Mouse (Mus musculus): ENCODE data around the gene Klhdc3.
A peak's percentile ranks its signal among the peaks of the same experiment; 100 is the strongest.

Gene Klhdc3

DNA sequence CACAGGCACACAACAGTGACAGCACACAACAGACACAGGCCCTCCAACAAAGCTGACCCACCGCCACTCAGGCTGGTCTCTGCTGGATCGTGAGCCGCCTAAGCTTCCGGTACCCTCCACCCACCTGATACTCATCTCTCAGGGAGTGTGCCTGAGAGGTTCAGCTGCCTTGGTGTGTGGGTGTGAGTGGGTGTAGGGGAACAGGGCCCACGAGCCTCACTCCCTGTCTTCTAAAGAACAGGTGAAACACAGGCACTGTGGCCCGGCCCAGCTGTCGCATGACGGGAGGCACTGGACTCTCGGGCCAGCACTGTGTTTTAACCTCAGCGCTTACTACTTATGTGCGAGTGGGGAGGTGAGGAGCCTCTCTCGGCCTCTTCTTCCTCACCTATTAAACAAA, 21.4 kb upstream of the Klhdc3 start:
- no peak for DNase-seq (ENCODE audit: low read depth)

DNA sequence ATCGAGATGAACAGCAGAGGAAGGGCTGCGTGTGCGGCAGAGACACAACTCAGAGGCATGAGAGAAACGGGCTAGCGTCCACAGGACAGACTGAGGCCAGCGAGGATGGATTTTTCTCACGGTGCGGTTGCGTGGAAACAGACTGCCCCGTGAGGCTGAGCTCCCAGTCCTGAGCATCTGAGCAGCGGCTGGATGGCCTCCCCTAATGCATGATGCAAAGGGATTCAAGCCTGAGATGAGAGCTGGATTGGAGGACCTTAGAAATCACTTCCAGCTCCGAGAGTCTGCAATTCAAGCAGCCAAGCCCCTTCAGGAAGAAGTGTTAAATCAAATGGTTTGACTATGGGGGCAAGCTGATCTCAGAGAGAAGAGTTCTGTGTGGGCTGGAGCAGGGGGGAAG, 20.8 kb upstream of the Klhdc3 start:
- no peak for DNase-seq (ENCODE audit: low read depth)

DNA sequence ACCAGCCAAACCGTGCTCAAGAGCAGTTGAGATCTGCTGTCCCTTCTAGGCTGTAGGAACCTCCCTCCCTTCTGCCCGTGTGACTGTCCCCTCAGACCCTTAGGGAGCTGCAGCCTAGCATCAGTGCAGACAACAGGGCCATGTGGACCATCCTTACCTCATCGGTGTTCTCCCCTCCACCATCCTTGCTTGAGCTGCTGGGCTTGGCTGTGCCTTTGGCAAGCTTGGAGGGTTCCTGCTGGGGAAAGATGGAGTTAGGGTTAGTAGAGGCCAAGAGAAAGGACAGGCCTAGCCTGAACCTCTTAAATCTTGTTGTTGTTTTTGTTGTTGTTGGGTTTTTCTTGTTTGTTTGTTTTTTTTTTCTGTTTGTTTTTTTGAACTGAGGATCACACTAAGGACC, 19.2 kb upstream of the Klhdc3 start:
- no peak for DNase-seq (ENCODE audit: low read depth)

GRCm38 (mm10) chr17:46699245-46699644, 18.5 kb upstream of the Klhdc3 start:
- no peak for DNase-seq (ENCODE audit: low read depth)

DNA sequence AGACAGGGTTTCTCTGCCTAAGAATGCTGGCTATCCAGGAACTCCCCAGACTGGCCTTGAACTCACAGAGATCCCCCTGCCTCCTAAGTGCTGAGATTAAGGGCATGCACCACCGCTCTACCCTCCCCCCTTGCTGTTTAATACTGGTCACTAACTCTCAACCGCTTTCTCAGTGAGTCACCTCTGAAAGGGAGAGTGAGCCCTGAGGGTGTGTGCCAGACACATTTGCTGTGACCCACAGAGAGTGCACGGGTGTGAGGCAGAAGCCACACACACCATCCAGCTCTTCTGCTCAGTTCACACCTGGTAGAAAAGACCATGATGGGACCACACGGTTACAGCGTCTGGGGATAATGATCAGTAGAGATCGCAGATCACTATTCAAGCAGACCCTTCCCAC, 17.8 kb upstream of the Klhdc3 start:
- DNase-seq (ENCODE audit: low read depth) = no peak

DNA sequence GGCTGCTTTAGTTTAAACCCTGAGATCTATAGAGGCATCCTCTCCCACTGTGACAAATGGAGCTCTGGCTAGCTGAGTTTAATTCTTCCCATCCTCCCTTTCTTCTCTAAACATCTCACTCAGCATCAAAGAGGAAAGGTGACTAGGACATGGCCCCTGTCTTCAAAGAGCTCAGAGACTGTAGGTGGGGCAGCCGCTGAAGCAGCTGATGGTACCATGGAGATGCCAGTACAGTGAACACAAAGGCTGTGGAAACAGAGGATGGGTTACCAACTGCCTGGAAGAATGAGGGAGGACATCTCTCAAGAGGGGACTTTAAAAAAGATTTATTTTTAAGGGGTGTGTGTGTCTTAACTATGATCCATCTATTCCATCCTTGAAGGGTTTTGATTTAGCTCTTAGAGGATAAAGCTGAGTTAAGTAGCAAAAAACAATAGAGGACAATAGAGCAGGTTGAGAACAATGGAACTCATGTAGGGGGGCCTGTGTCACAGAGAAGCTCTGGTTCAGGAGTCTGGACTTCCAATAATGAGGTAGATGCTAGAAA, 13.9 kb upstream of the Klhdc3 start:
- no peak for DNase-seq (ENCODE audit: low read depth)

DNA sequence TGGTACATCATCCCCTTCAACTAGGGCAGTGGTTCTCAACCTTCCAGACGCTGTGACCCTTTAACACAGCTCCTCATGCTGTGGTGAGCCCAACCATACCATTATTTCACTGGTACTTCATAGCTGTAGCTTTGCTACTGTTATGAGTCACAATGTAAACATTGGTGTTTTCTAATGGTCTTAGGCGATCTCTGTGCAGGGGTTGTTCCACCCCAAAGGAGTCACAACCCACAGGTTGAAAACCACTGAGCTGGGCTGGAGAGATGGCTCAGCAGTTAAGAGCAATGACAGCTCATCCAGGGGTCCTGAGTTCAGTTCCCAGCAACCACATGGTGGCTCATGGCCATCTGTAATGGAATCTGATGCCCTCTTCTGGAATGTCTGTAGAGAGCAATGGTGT, 10.7 kb upstream of the Klhdc3 start:
- DNase-seq (ENCODE audit: low read depth) = no peak

DNA sequence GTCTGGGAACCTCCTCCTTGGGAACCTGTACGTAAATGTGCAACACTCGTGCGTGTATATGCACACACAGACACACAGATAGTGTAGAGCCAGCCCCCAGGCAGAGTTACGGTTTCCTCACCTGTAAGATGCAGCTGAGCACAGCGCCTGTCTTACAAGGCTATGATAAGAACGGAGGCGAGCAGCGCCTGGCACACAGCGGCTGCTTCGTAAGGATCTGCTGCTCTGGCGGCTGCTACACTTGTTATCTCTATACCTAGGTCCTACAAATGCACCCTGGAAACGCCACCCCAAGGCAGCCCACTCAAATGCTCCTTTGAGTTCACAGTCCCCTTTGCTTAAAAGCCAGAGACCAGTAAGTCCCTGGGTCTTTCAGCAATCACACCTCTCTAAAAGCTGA, 10.0 kb upstream of the Klhdc3 start:
- DNase-seq (ENCODE audit: low read depth) = no peak

- no peak for DNase-seq (ENCODE audit: low read depth)
Measured at GRCm38 (mm10) chr17:46685913-46686312, 5.2 kb upstream of the Klhdc3 start.

DNA sequence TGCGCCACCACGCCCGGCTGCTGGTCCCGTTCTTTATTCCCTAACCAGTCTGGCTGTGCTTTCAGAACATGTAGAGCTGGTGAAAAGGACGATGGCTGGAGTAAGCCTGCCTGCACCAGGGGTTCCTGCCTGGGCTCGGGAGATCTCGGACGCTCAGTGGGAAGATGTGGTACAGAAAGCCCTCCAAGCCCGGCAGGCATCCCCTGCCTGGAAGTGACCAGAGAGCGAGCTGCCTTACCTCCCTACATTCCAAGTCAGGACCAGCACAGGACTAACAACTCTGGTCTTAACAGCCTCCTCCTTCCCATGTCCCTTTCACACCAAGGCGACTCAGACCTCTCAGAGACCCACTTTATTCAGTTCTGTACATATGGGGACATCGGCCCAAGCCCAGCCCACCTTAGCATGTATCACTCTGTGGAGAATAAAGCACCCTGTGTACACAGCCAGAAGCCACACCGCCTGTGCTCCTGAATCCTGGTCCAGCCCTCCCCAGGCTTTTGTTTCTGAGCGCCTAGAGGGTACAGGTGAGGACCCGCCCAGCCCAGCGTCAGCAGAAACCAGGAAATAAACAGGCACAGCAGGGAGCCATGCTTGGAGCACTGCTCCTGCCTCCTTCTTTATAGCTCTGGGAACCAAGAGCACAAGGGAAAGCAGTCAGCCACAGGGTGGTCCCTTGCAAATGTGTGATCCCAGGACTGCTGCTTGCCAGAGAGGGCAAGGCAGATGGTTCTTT, 2.1 kb upstream of the Klhdc3 start:
- no peak for DNase-seq (ENCODE audit: low read depth)

GRCm38 (mm10) chr17:46681466-46682118, 878 bp upstream of the Klhdc3 start:
- no peak for DNase-seq (ENCODE audit: low read depth)

- DNase-seq (ENCODE audit: low read depth) = no peak
Measured at GRCm38 (mm10) chr17:46679843-46680759, 613 bp downstream of the Klhdc3 start.

GRCm38 (mm10) chr17:46678911-46679310, 1.8 kb downstream of the Klhdc3 start:
- no peak for DNase-seq (ENCODE audit: low read depth)

DNA sequence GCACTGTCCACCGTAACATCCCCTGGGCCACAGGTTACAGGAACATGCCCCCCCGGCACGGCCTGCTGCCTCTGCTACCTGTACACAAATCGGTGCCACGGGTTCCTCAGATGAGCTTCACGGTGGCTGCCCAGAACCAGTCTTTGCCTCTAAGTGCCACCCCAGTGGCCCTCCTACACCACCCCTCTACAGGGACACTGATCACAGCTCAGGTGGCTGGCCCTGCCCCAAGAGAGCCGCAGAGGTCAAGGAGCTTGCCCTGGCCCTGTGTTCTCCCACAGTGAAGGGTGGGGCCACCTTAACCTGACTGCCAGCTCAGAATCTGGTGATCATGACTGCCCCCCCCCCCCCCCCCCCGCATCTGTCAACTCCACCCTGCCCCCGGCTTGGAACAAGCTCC, 2.3 kb downstream of the Klhdc3 start, which contains the start of gene Mea1:
Gene Mea1 (plus strand): TSS at position 378 of the 400 bp plus-strand sequence.
- no peak for DNase-seq (ENCODE audit: low read depth)

GRCm38 (mm10) chr17:46674530-46675283, 6.0 kb downstream of the Klhdc3 start:
- DNase-seq (ENCODE audit: low read depth) = no peak

GRCm38 (mm10) chr17:46673850-46674529, 6.7 kb downstream of the Klhdc3 start, which contains the start of gene Rrp36:
Rrp36 (minus strand) TSS chr17:46674352.
- DNase-seq (ENCODE audit: low read depth) = peak; percentile 88

GRCm38 (mm10) chr17:46669911-46670310, 10.8 kb downstream of the Klhdc3 start:
- DNase-seq (ENCODE audit: low read depth) = no peak

- DNase-seq (ENCODE audit: low read depth) = no peak
Measured at GRCm38 (mm10) chr17:46667712-46668111, 13.0 kb downstream of the Klhdc3 start.

- DNase-seq (ENCODE audit: low read depth) = no peak
Measured at GRCm38 (mm10) chr17:46662730-46663129, 18.0 kb downstream of the Klhdc3 start.

DNA sequence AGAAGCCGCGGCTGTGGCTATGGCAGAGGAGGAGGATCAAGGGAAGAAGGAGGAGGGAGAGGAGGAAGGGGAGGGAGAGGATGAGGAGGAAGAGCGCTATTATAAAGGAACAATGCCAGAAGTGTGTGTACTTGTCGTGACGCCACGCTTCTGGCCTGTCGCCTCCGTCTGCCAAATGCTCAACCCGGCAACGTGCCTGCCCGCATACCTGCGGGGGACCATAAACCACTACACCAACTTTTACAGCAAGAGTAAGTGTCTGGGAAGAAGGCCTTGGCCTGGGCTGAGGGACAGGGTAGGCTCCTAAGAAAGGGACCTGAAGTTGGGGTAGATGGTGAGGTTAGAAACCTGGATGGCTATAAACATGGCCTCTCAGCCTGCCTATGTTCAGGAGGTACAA, 18.7 kb downstream of the Klhdc3 start:
- DNase-seq (ENCODE audit: low read depth) = no peak

DNA sequence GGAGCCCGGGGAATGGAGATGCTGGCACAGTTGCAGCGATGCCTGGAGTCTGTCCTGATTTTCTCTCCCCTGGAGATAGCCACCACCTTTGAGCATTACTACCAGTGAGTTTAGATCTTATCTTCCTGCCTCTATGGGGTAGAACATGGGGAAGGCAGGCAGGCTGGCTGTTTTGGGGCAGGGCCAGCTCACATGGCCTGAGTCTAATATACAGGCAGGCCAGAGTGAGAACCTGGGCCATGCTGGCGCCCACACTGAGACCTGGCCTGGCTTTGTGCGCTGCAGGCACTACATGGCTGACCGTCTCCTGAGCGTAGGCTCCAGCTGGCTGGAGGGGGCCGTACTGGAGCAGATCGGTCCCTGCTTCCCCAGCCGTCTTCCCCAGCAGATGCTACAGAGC, 19.4 kb downstream of the Klhdc3 start:
- no peak for DNase-seq (ENCODE audit: low read depth)

Measured in c-Kit-positive CD71-positive TER-119-negative erythroid progenitor cells, embryonic 14.5 days (primary cell).